Mouse (Mus musculus) spleen, adult 2 months (tissue): ENCODE data around the gene Lefty2.

ENCODE experiments used
- CTCF ChIP-seq: fragments of 200-500 bp; IDR thresholded peaks from 2 replicates; pipeline ENCODE4 v1.5.1; 2011; ENCODE audit warnings: mild to moderate bottlenecking, inconsistent platforms; ENCODE audit not compliant: insufficient read depth, insufficient read length, insufficient replicate concordance; ENCODE audit errors: extremely low read depth
- POLR2A ChIP-seq: fragments of 200-500 bp; IDR thresholded peaks from 2 replicates; pipeline ENCODE4 v1.6.1; 2011; ENCODE audit warnings: low read depth, low read length, inconsistent platforms

DNA sequence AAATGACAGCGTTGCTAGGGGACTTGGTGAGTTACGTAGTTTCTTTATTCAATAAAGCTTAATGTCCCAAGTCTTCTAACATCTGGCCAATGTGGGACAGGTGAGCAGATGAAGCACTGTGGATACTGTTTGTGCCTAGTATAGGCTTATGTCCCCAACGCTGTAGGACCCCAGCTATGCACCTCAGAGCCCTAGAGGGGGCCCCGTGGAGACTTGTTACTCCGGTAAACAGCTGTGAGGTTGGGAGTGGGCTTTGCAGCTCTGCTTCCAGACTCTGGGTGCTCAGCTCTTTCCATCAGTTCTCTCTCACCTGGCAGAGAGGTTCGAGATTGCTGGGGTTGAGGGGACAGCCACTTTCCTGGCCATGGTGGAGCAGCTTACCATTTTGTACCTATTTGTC is 12.4 kb downstream of the Lefty2 start:
- no peak for TF ChIP-seq POLR2A
- no peak for TF ChIP-seq CTCF
